Mouse (Mus musculus) left cerebral cortex, postnatal 25 days (tissue): ENCODE measurements around the gene Gstm2. TPM values are rescaled to one million over a fixed set of nuclear protein-coding genes. Genes with fewer than 3 reads are reported as not detected.
"Not testable (repeated sequence)": the region's sequence is repeated elsewhere in the genome, so short reads cannot be mapped to it uniquely, and the experiment has no call there.

Source experiments
- DNase-seq, 2 experiments: peaks; one replicate each; pipeline ENCODE4 v3.0.0; 2022; ENCODE audit warnings: low spot score in 2 of 2, mixed read lengths in 1 of 2
- intact Hi-C: fragments of 180-260 bp; cut with DNase I; formaldehyde crosslinking; loops from one replicate; pipeline ENCODE4 v1.15.1; 2025
- total RNA-seq, 2 experiments: library from RNA; stranded (reverse); gene quantifications; 2 replicates each; pipeline ENCODE4 v1.2.3; 2021

The Gstm2 gene
- total RNA-seq, 2 experiments from 2014 or later: 3.1 to 4.3 TPM

GRCm38 (mm10) chr3:107953328-107953755, 32.9 kb downstream of the Gstm2 start:
- peak; percentile 27 to 41 for DNase-seq
- intact Hi-C loops: no loop called here

DNA sequence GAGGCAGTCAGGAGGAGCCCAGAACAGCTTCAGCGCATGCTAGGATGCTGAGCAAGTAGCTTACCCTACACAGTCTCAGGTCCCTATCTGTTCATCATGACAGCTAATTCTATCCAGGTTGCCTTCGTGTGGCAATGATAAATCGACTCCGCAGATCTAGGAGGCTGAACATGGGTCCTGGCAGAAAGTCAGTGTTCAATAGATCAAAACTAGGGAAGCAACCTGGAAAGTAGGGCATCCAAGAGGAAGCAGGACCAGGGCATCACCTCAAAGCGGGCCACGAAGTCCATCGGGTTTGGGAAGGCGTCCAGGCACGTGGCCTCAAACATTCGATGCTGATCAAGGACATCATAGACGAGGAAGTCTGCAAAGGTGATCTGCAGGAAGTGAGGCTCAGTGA, 35.7 kb downstream of the Gstm2 start:
- DNase-seq: no peak
- intact Hi-C loops: no loop called here

GRCm38 (mm10) chr3:107949461-107949860, 36.8 kb downstream of the Gstm2 start:
- intact Hi-C loops: loop anchor here (5.0 kb wide), 1 partner anchor 113 kb away; no protein-coding TSS in a partner anchor
- DNase-seq: not testable (repeated sequence)

GRCm38 (mm10) chr3:107945729-107946128, 40.5 kb downstream of the Gstm2 start:
- intact Hi-C loops: loop anchor here (5.0 kb wide), 1 partner anchor 117 kb away; no protein-coding TSS in a partner anchor
- no peak for DNase-seq

GRCm38 (mm10) chr3:107943239-107943990, 42.8 kb downstream of the Gstm2 start, which contains the start of gene Gstm6:
Gene Gstm6 (minus strand): TSS chr3:107943749.
- DNase-seq: peak in 1 of 2 experiments; percentile 27
- intact Hi-C loops: no loop called here

DNA sequence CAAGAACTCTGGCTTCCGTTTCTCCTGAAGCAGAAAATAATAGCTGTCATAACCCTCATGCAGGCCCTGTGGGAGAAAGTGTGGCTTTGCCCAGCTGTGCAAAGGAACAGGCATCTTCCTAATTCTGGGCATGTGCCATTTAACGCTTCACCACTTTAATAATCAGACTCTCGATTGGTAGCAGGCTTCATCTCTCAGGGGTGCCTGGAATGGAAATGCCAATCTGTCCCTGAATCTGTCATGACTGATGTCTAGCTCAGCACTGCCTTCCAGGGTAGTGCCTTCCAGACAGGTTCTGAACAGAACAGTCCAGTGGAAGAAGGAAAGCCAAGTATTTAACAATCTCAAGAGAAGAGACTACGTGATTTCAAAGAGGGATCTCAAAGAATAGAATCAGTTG, 45.0 kb downstream of the Gstm2 start:
- intact Hi-C loops: no loop called here
- no peak for DNase-seq

GRCm38 (mm10) chr3:107940524-107940923, 45.7 kb downstream of the Gstm2 start:
- peak in 1 of 2 experiments; percentile 30 for DNase-seq
- intact Hi-C loops: no loop called here

DNA sequence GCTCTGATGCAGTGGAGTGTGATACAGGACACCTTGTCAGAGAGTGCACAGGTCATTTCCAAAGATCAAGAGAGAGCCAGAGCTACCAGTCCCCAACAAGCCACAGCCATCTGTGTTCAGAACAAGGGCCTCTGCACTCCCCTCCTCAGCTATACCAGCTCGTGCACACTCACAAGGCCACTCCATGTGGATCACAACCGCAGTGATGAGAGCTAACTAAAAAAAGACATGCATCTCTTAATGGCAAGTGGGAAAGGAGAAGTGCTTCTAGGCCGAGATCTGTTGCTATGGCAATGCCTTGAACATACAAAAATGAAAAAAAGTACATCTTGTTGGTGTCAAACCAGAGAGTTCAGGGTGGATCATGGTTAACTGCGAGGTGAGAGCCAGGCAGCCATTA, 46.4 kb downstream of the Gstm2 start:
- intact Hi-C loops: no loop called here
- DNase-seq: peak; percentile 63 to 83

- intact Hi-C loops: no loop called here
- DNase-seq: peak; percentile 45 to 56
Observed at GRCm38 (mm10) chr3:107939403-107939802, 46.9 kb downstream of the Gstm2 start.

DNA sequence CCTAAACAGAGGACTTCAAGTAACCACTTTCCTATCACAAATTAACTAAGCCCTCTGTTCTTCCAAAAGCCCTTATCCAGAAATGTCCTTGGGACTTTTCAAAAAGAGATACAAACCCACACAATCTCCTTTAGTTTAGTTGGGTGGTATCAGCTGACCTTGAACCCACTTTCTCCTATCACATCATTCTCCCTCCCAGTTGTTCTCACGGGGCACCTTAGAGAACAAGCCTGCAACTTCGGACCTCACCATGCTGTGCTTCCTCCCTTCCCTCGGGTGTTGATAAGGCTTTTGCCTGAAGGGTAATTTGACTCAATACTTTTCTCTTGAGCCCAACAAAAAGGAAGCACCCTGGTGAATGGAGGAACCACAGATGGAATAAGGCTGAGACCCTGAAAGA, 50.4 kb downstream of the Gstm2 start:
- intact Hi-C loops: no loop called here
- DNase-seq: no peak

- intact Hi-C loops: no loop called here
- DNase-seq: peak in 1 of 2 experiments; percentile 59
Observed at GRCm38 (mm10) chr3:107935268-107935667, 51.0 kb downstream of the Gstm2 start.

- intact Hi-C loops: no loop called here
Observed at GRCm38 (mm10) chr3:107932128-107932527, 54.1 kb downstream of the Gstm2 start.

More at GRCm38 (mm10) chr3:107932128-107932527, 54.1 kb downstream of the Gstm2 start:
- DNase-seq: no peak

Other genes starting within 250 kb of the Gstm2 start
- 10 to 100 TPM; 10.7 to 11.2 TPM for gene Csf1, start 226.0 kb downstream of the Gstm2 start, total RNA-seq
- not detected for gene Eps8l3, start 109.2 kb downstream of the Gstm2 start, total RNA-seq
- gene Gstm5, start 90.6 kb downstream of the Gstm2 start, total RNA-seq: 100 to 1,000 TPM; 234 to 260 TPM
- 10 to 100 TPM; 89.9 to 93.5 TPM for gene Gstm7, start 54.6 kb downstream of the Gstm2 start, total RNA-seq
- 1 to 10 TPM; 4.0 to 5.0 TPM for gene Gstm6, start 42.7 kb downstream of the Gstm2 start, total RNA-seq
- gene Gstm3, start 17.2 kb downstream of the Gstm2 start, total RNA-seq: not detected
- 100 to 1,000 TPM; 225 to 239 TPM for gene Gstm1, start 31.5 kb upstream of the Gstm2 start, total RNA-seq
- 10 to 100 TPM in 1 of 2 experiments, 1 to 10 TPM in 1; 9.1 to 10.7 TPM for gene Gstm4, start 58.4 kb upstream of the Gstm2 start, total RNA-seq
- 10 to 100 TPM; 48.1 to 50.3 TPM for gene Ampd2, start 100.2 kb upstream of the Gstm2 start, total RNA-seq
- gene Gnat2, start 106.3 kb upstream of the Gstm2 start, total RNA-seq: not detected
- gene Gnai3, start 159.7 kb upstream of the Gstm2 start, total RNA-seq: 10 to 100 TPM; 25.6 to 27.7 TPM
- gene Gpr61, start 168.4 kb upstream of the Gstm2 start, total RNA-seq: 10 to 100 TPM; 18.1 to 19.4 TPM
- gene Amigo1, start 199.9 kb upstream of the Gstm2 start, total RNA-seq: 10 to 100 TPM; 68.7 to 72.9 TPM
- gene Cyb561d1, start 214.8 kb upstream of the Gstm2 start, total RNA-seq: 10 to 100 TPM; 17.4 to 17.9 TPM
- gene Atxn7l2, start 224.5 kb upstream of the Gstm2 start, total RNA-seq: 10 to 100 TPM; 24.0 to 24.2 TPM
- gene Sypl2, start 240.2 kb upstream of the Gstm2 start, total RNA-seq: 1 to 10 TPM; 1.3 to 1.9 TPM